Mouse (Mus musculus): ENCODE measurements at regions not wholly inside any gene's neighbourhood (a gene's known extent, or its start where the extent isn't known, plus 50 kb on each side); places are given as distances from the start of the nearest gene placed in this dataset.

DNA sequence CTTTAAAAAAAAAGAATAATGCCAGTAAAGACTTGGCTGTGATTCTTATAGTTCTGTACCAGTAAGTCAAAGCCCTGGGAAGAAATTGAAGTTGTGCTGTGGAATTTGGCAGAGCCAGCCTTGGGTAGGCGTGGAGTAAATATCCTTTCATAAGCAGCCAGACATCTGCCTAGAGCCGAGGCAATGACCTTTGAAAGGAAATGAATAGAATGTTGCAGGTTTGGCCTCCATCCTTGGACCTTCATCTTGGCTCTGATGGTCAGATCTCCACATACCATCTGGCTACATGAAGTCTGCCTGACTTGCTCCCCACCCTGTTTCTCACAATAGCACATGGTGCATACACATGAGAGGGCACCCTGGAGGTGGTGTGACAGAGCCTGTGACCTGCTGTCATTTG lies 174.9 kb upstream of the Nmur2 start:
- 79% methylated on average over 2 of the region's 2 CpGs for WGBS
- ATAC-seq (ENCODE audit: insufficient number of reproducible peaks, insufficient read depth, low FRiP score, low TSS enrichment, low read depth) = no peak
- no peak overlapping the region for H3K4me2 ChIP-seq

DNA sequence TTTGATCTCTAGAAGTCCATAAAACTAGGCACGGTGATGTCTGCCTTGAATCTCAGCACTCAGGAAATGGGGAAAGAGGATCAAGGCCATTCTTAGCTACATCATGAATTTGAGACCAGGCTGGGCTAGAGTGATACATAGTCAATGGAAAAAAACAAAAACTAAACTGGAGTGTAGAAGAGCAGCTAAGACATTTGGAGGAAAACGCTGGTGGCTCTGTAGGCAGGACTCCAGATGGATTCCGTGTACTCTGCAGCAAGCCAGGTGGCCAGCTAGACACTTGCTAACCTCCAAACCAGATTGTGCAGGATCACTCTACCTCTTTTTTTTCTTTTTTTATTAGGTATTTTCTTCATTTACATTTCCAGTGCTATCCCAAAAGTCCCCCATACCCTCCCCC lies 161.0 kb upstream of the Nmur2 start:
- WGBS = 91% methylated on average over 3 of the region's 3 CpGs
- no peaks in the 10 kb centered on the region for H3K4me1 ChIP-seq
- no peak overlapping the region for H3K4me2 ChIP-seq
- H3K9me3 ChIP-seq = no peaks in the 10 kb centered on the region
- ATAC-seq (ENCODE audit: insufficient number of reproducible peaks, insufficient read depth, low FRiP score, low TSS enrichment, low read depth) = no peak
- no peak overlapping the region for H3K4me3 ChIP-seq
- no peak overlapping the region for H3K9ac ChIP-seq
- H3K36me3 ChIP-seq = no peaks in the 10 kb centered on the region
- no peak overlapping the region for H3K27ac ChIP-seq
- H3K27me3 ChIP-seq = no peaks in the 10 kb centered on the region

More for the DNA sequence above, 174.9 kb upstream of the Nmur2 start:
- Histone ChIP-seq H3K9me3 (no peaks in the 10 kb centered on the region), H3K27me3 (no peaks in the 10 kb centered on the region), H3K27ac (no peak overlapping the region), H3K36me3 (no peaks in the 10 kb centered on the region), H3K9ac (no peak overlapping the region), H3K4me3 (no peak overlapping the region), H3K4me1 (no peaks in the 10 kb centered on the region)

DNA sequence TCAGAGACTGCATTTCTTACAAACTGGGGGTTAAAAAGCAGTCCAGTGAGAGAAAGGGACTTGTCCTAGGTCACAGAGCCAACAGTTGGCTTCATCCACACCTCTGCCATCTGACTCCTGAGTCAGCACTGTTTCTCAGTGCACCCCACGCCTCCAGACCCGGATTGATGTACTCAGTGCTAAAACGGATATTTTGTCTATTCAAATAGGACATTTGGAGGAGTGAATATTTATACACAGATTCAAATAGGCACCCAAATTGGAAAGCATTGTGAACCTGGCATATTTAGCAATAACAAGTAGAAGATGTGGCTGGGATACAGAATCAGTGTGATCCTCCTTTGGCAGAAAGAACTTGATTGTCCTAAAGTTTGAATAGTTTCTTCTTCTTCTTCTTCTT lies 154.5 kb upstream of the Nmur2 start:
- ATAC-seq (ENCODE audit: insufficient number of reproducible peaks, insufficient read depth, low FRiP score, low TSS enrichment, low read depth) = no peak
- no peaks in the 10 kb centered on the region for H3K27me3 ChIP-seq
- 68% methylated on average over 3 of the region's 3 CpGs for WGBS
- H3K4me3 ChIP-seq = no peak overlapping the region
- H3K36me3 ChIP-seq = no peaks in the 10 kb centered on the region
- H3K4me1 ChIP-seq = no peaks in the 10 kb centered on the region
- no peak overlapping the region for H3K9ac ChIP-seq
- no peaks in the 10 kb centered on the region for H3K9me3 ChIP-seq
- H3K4me2 ChIP-seq = no peak overlapping the region
- no peak overlapping the region for H3K27ac ChIP-seq

DNA sequence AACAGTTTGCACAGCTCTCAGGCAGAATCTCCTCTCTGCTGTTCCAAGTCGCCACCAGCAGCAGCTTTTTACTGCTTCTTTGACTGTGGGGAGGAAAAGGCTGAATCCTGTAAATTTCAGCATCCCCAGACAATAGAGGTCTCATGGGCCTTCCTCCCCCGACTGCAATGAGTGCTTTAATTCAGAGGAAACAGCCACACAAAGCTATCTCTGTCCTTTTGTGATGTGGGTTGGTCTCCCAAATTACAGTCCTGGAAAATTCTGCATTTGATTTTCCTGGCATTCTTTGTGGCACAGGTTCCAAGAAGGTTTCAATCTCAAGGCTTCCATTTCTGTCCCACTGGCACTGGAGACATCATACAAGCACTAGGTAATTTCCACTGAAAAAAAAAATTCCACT lies 152.6 kb upstream of the Nmur2 start:
- Histone ChIP-seq H3K36me3 (no peaks in the 10 kb centered on the region), H3K9me3 (no peaks in the 10 kb centered on the region), H3K4me2 (no peak overlapping the region), H3K9ac (no peak overlapping the region), H3K27me3 (no peaks in the 10 kb centered on the region), H3K4me1 (no peaks in the 10 kb centered on the region), H3K4me3 (no peak overlapping the region), H3K27ac (no peak overlapping the region)
- no peak for ATAC-seq (ENCODE audit: insufficient number of reproducible peaks, insufficient read depth, low FRiP score, low TSS enrichment, low read depth)
- 53% methylated on average over 2 of the region's 2 CpGs for WGBS

DNA sequence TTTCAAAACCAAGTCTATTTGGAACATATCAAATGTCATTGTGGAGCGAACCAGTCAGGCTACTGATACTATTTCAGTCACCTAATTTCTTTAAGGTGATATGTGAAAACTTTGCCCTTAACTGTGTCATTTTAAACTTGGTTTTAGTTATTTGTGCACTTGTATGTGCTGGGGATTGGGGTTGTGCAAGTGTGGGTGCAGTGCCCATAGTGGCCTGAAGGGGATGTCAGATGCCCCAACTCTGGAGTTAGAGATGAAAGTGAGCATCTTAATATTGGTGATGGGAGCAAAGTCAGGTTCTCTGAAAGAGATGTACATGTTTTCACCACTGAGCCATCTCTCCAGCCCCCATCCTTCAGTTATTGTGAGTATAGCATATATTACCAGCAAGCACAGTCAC lies 133.1 kb upstream of the Nmur2 start:
- Histone ChIP-seq H3K4me2 (no peak overlapping the region), H3K27me3 (no peaks in the 10 kb centered on the region), H3K4me3 (no peak overlapping the region), H3K36me3 (no peaks in the 10 kb centered on the region), H3K4me1 (no peaks in the 10 kb centered on the region), H3K27ac (no peak overlapping the region), H3K9me3 (no peaks in the 10 kb centered on the region), H3K9ac (no peak overlapping the region)
- no peak for ATAC-seq (ENCODE audit: insufficient number of reproducible peaks, insufficient read depth, low FRiP score, low TSS enrichment, low read depth)
- 64% methylated on average over 1 of the region's 1 CpGs for WGBS

DNA sequence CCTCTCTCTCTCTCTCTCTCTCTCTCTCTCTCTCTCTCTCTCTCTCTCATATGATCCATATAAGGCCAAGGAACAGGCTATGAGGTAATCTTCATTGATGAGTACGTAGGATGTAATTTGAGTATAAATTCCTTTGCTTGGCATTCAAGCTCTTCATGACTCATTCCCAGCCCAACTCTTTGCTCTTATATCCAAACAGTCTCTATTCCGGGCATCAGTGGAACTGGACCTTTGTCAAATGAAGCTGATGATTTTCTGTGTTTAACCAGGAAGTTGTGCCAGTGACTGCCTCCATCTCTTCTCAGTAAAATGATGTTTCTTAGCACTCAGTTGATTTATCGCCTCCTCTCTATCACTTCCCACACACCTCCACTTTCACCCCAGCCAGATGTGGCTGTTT lies 132.4 kb upstream of the Nmur2 start:
- 74% methylated on average over 3 of the region's 3 CpGs for WGBS
- H3K4me2 ChIP-seq = no peak overlapping the region
- H3K9ac ChIP-seq = no peak overlapping the region
- H3K9me3 ChIP-seq = no peaks in the 10 kb centered on the region
- no peak overlapping the region for H3K27ac ChIP-seq
- H3K27me3 ChIP-seq = no peaks in the 10 kb centered on the region
- no peak for ATAC-seq (ENCODE audit: insufficient number of reproducible peaks, insufficient read depth, low FRiP score, low TSS enrichment, low read depth)
- no peaks in the 10 kb centered on the region for H3K4me1 ChIP-seq
- H3K4me3 ChIP-seq = no peak overlapping the region
- H3K36me3 ChIP-seq = no peaks in the 10 kb centered on the region

DNA sequence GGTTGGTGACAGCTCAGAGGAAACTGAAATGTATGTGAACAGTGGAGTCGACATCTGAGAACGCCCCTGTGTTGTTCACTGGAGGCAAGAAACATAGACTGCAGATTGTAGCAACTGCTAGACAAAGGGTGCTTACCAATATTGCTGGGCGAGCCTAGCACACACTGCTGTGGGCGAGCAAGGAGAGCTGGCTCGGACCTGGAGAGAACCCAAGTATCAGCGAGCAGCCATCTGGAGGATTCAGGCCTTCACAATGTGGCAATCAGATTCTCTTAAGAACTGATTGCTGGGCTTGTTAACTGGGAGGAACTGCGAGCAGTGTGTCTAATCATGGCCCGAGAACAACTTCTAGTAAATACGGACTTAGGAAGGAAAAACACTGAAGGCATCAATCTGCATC lies 128.8 kb upstream of the Nmur2 start:
- H3K4me1 ChIP-seq = no peaks in the 10 kb centered on the region
- ATAC-seq (ENCODE audit: insufficient number of reproducible peaks, insufficient read depth, low FRiP score, low TSS enrichment, low read depth) = no peak
- no peaks in the 10 kb centered on the region for H3K27me3 ChIP-seq
- no peaks in the 10 kb centered on the region for H3K36me3 ChIP-seq
- 72% methylated on average over 9 of the region's 9 CpGs for WGBS
- no peak overlapping the region for H3K27ac ChIP-seq
- no peak overlapping the region for H3K4me3 ChIP-seq
- H3K4me2 ChIP-seq = no peak overlapping the region
- H3K9ac ChIP-seq = no peak overlapping the region
- no peaks in the 10 kb centered on the region for H3K9me3 ChIP-seq

DNA sequence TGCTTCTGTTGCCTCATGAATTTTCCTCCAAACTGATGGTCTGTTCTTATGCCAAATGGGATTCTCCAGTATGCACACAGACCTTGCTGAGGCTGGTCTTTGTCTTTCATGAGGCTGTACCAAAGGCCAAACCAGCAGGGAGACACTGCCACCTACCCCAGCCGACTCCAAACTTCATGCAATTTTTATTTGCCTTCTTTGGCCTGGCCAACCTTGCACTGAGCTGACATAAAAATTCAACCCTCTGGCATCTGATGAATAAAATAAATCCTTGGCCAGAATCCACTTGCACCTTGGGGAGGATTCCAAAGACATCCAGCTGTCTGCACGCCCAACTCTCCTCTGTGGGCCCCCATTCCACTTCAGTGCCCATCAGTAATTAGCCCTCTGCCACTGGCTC lies 126.0 kb upstream of the Nmur2 start:
- WGBS = 54% methylated on average over 2 of the region's 2 CpGs
- ATAC-seq (ENCODE audit: insufficient number of reproducible peaks, insufficient read depth, low FRiP score, low TSS enrichment, low read depth) = no peak
- H3K27ac ChIP-seq = no peak overlapping the region

DNA sequence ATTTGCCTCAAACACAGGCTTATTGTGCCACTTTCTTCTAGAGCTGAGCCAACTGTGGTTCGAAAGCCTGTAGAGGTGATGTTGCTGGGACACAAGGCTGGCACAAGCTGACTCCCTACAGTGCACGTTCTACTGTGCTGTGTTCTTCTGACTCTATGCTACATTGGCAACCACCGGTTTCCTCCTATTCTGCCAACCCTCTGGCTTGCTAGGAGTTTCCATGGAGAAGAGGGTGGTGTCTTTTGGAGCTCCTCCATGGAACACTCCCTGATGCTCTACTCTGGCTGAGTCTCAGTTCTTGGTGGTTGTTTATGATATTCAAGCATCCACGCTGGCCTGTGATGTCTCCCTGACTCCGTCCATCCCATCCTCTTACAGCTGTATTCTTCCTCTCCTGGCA lies 124.9 kb upstream of the Nmur2 start:
- Histone ChIP-seq H3K9me3 (no peaks in the 10 kb centered on the region), H3K36me3 (no peaks in the 10 kb centered on the region), H3K4me2 (no peak overlapping the region), H3K27ac (no peak overlapping the region), H3K4me3 (no peak overlapping the region), H3K9ac (no peak overlapping the region), H3K4me1 (no peaks in the 10 kb centered on the region), H3K27me3 (no peaks in the 10 kb centered on the region)
- no peak for ATAC-seq (ENCODE audit: insufficient number of reproducible peaks, insufficient read depth, low FRiP score, low TSS enrichment, low read depth)
- 86% methylated on average over 5 of the region's 5 CpGs for whole genome bisulfite sequencing

More for the DNA sequence above, 126.0 kb upstream of the Nmur2 start:
- Histone ChIP-seq H3K4me3 (no peak overlapping the region), H3K27me3 (no peaks in the 10 kb centered on the region), H3K4me1 (no peaks in the 10 kb centered on the region), H3K36me3 (no peaks in the 10 kb centered on the region), H3K9me3 (no peaks in the 10 kb centered on the region), H3K9ac (no peak overlapping the region), H3K4me2 (no peak overlapping the region)

DNA sequence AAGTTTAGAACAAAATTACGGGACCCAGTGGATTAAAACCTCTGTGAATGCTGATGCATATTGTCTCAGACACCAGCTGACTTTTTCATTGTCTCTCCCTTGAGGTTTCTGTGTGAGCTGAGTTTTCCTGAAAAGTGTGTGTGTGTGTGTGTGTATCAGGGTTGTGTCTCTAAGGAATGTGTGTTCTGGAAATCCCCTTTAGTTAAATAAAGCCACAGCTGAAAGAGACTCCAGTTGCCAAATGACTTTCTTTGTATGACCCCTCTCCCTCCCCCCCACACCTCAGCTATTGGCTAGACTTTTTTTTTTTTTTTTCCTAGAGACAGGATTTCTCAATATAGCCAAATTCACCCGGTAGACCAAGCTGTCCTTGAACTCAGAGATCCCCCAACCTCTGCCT lies 119.5 kb upstream of the Nmur2 start:
- 47% methylated on average over 2 of the region's 2 CpGs for WGBS
- Histone ChIP-seq H3K9ac (no peak overlapping the region), H3K4me3 (no peak overlapping the region), H3K27me3 (no peaks in the 10 kb centered on the region), H3K27ac (no peak overlapping the region), H3K36me3 (no peaks in the 10 kb centered on the region), H3K9me3 (no peaks in the 10 kb centered on the region), H3K4me1 (no peaks in the 10 kb centered on the region), H3K4me2 (no peak overlapping the region)
- no peak for ATAC-seq (ENCODE audit: insufficient number of reproducible peaks, insufficient read depth, low FRiP score, low TSS enrichment, low read depth)

DNA sequence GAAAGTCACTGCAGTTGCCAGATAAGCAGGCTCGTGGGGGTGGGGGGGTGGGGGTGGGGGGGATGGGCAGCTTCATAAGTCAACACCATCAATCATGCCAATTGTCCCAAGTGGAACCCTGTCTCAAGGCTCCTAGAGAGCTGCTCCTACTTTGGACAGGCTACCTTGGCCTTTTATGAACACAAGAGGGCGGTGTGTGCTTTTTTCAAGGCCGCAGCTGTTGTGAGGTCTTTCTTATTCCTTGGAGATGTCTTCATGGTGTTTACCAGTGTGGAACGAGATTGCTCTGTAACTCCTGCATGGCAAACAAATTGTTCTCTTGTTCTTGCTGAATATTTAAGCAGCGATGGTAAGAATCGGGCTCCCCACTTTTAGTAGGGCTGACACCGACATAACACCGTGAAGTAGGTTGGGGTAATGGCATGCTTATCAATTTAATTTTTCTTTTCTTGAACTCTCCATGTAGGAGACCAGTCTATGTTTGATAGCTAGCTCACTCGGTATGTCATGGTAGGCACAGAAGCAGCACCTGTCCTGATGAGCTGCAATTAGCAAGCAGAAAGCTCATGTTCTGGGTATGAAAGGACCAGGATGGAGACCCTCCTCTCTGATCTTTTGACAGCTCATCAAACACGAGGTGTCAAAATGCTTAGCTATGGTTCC lies 118.7 kb upstream of the Nmur2 start:
- ATAC-seq (ENCODE audit: insufficient number of reproducible peaks, insufficient read depth, low FRiP score, low TSS enrichment, low read depth) = no peak
- no peaks in the 10 kb centered on the region for H3K27me3 ChIP-seq

DNA sequence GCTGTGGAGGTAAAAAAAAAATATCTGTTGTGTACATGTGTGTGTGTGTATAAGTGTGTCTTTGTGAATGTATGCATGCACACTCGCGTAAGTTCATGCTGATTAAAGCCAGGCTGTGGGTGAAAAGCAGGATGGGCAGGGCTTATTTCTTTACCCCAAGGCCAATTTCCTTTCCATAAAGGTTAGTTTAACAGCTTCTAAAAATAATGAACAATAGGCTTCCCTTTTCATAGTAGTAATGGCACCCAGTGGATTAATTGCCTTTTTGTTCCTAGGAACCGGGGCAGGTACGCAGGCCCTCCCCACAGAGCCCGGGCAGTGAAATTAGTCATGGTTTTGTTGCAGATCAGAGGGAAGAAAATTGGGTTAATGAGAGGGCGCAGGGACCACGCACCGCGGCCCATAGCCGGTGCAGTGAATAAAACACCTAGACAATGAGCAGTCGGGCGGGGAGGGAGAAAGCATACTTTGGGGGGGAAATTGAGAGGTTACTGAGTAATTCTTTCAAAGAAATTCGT lies 110.1 kb upstream of the Nmur2 start:
- ATAC-seq (ENCODE audit: insufficient number of reproducible peaks, insufficient read depth, low FRiP score, low TSS enrichment, low read depth) = no peak
- Histone ChIP-seq H3K4me1 (peaks cover 3% of the 10 kb centered on the region; the same call in 1 of the 2 replicates), H3K4me2 (no peak overlapping the region), H3K9ac (no peak overlapping the region), H3K4me3 (no peak overlapping the region), H3K27me3 (peaks cover 21% of the 10 kb centered on the region), H3K9me3 (no peaks in the 10 kb centered on the region), H3K27ac (no peak overlapping the region), H3K36me3 (no peaks in the 10 kb centered on the region)
- WGBS = 10% methylated on average over 13 of the region's 13 CpGs

More for the DNA sequence above, 118.7 kb upstream of the Nmur2 start:
- Histone ChIP-seq H3K9me3 (no peaks in the 10 kb centered on the region), H3K4me2 (no peak overlapping the region), H3K4me3 (no peak overlapping the region), H3K4me1 (no peaks in the 10 kb centered on the region), H3K9ac (no peak overlapping the region), H3K36me3 (no peaks in the 10 kb centered on the region), H3K27ac (no peak overlapping the region)
- 48% methylated on average over 10 of the region's 10 CpGs for WGBS
